Mouse (Mus musculus) midbrain, embryonic 11.5 days (tissue): ENCODE data around the gene Rpl18. TPM values are rescaled to one million over a fixed set of nuclear protein-coding genes. Genes with fewer than 3 reads are reported as not detected.

Source experiments
- ATAC-seq: fragments of 200-750 bp; cut with Nextera tagmentation; 2 replicates; pipeline ENCODE4 v1.8.0; 2017; ENCODE audit warnings: moderate TSS enrichment, moderate library complexity; ENCODE audit not compliant: low FRiP score
- DNase-seq: peaks from one replicate; pipeline ENCODE4 v3.0.0; 2015; ENCODE audit warnings: low spot score; ENCODE audit errors: missing footprints
- H3K27ac ChIP-seq: fragments of 300-500 bp; sonication (generic); 2 replicates; pipeline ENCODE4 v1.5.1; 2014; ENCODE audit warnings: low read depth, low read length
- H3K27me3 ChIP-seq: fragments of 300-500 bp; sonication (generic); 2 replicates; pipeline ENCODE4 v1.6.1; 2014; ENCODE audit warnings: mild to moderate bottlenecking, low read length, moderate library complexity, mixed read lengths; ENCODE audit not compliant: control insufficient read depth, insufficient read depth
- H3K36me3 ChIP-seq: fragments of 300-500 bp; sonication (generic); 2 replicates; pipeline ENCODE4 v1.6.1; 2014; ENCODE audit warnings: mild to moderate bottlenecking, low read length, moderate library complexity, mixed read lengths; ENCODE audit not compliant: control insufficient read depth, insufficient read depth
- H3K4me1 ChIP-seq: fragments of 300-500 bp; sonication (generic); 2 replicates; pipeline ENCODE4 v1.6.1; 2014; ENCODE audit warnings: low read length; ENCODE audit not compliant: control insufficient read depth, insufficient read depth
- H3K4me2 ChIP-seq: fragments of 300-500 bp; sonication (generic); 2 replicates; pipeline ENCODE4 v1.6.1; 2014; ENCODE audit warnings: mild to moderate bottlenecking, moderate library complexity
- H3K4me3 ChIP-seq: fragments of 300-500 bp; sonication (generic); 2 replicates; pipeline ENCODE4 v1.5.1; 2014; ENCODE audit warnings: low read depth, low read length
- H3K9ac ChIP-seq: fragments of 300-500 bp; sonication (generic); 2 replicates; pipeline ENCODE4 v1.6.1; 2014; ENCODE audit warnings: low read length
- H3K9me3 ChIP-seq: fragments of 300-500 bp; sonication (generic); 2 replicates; pipeline ENCODE4 v1.6.1; 2016; ENCODE audit warnings: low read length; ENCODE audit not compliant: control insufficient read depth
- WGBS: fragments of 180-500 bp; shearing (Covaris S2); extraction: QIAGEN DNeasy Blood & Tissue Kit; methylation state at CpG from one replicate; pipeline ENCODE4 v1.1.7; 2014; 5-methylcytosine and 5-hydroxymethylcytosine counted together
- polyA plus RNA-seq: library from polyadenylated mRNA; unstranded; fragments of >200 nt; fragmentation: Nextera tagmentation; extraction: Ambion mirVana; gene quantifications from 2 replicates; pipeline ENCODE4 v1.2.1, GENCODE M21; 2014

The Rpl18 gene
- polyA plus RNA-seq, 1 experiment from 2014 or later: 933 TPM

GRCm38 (mm10) chr7:45767500-45767899 is 52.2 kb downstream of the Rpl18 start:
- no peaks in the 10 kb centered on the region for H3K36me3 ChIP-seq
- H3K4me1 ChIP-seq: no peaks in the 10 kb centered on the region
- no peaks in the 10 kb centered on the region; the same call in 1 of the 2 replicates for H3K9me3 ChIP-seq
- DNase-seq: no peak
- H3K9ac ChIP-seq: no peak overlapping the region
- WGBS: 88% methylated on average over 6 of the region's 6 CpGs
- H3K4me3 ChIP-seq: no peak overlapping the region
- no peak overlapping the region for H3K27ac ChIP-seq
- no peak overlapping the region for H3K4me2 ChIP-seq
- no peak for ATAC-seq
- no peaks in the 10 kb centered on the region for H3K27me3 ChIP-seq

Other genes with a start within 250 kb of the Rpl18 start
- gene Bax, start 248.6 kb upstream of the Rpl18 start, polyA plus RNA-seq: 169 and 201 TPM in 2 replicates
- gene Tulp2, start 233.6 kb upstream of the Rpl18 start, polyA plus RNA-seq: 0.15 TPM in 1 of 2 replicates, not detected in the other
- not detected in 2 replicates for gene Gm45808, start 228.6 kb upstream of the Rpl18 start, polyA plus RNA-seq
- 3.2 and 3.9 TPM in 2 replicates for gene Dhdh, start 226.7 kb upstream of the Rpl18 start, polyA plus RNA-seq
- 83.7 and 84.8 TPM in 2 replicates for gene Nucb1, start 205.1 kb upstream of the Rpl18 start, polyA plus RNA-seq
- gene Ppp1r15a, start 189.2 kb upstream of the Rpl18 start, polyA plus RNA-seq: 16.3 and 17.1 TPM in 2 replicates
- gene Plekha4, start 189.1 kb upstream of the Rpl18 start, polyA plus RNA-seq: 0.08 and 0.26 TPM in 2 replicates
- gene Hsd17b14, start 160.6 kb upstream of the Rpl18 start, polyA plus RNA-seq: 0.10 and 0.12 TPM in 2 replicates
- gene Bcat2, start 145.3 kb upstream of the Rpl18 start, polyA plus RNA-seq: 22.5 and 24.7 TPM in 2 replicates
- gene Fgf21, start 100.0 kb upstream of the Rpl18 start, polyA plus RNA-seq: not detected in 2 replicates
- not detected in 2 replicates for gene Fut1, start 98.2 kb upstream of the Rpl18 start, polyA plus RNA-seq
- gene Izumo1, start 93.6 kb upstream of the Rpl18 start, polyA plus RNA-seq: 0.10 and 0.29 TPM in 2 replicates
- gene Rasip1, start 88.0 kb upstream of the Rpl18 start, polyA plus RNA-seq: 4.0 and 4.7 TPM in 2 replicates
- gene Mamstr, start 75.5 kb upstream of the Rpl18 start, polyA plus RNA-seq: 1.8 and 2.1 TPM in 2 replicates
- gene Fut2, start 49.1 kb upstream of the Rpl18 start, polyA plus RNA-seq: not detected in 2 replicates
- gene Ntn5, start 31.4 kb upstream of the Rpl18 start, polyA plus RNA-seq: 0.21 TPM in 1 of 2 replicates, not detected in the other
- 0.19 and 0.36 TPM in 2 replicates for gene Sec1, start 21.1 kb upstream of the Rpl18 start, polyA plus RNA-seq
- 3.3 and 6.3 TPM in 2 replicates for gene Car11, start 15.6 kb upstream of the Rpl18 start, polyA plus RNA-seq
- 2.2 and 3.5 TPM in 2 replicates for gene Dbp, start 10.4 kb upstream of the Rpl18 start, polyA plus RNA-seq
- 11.8 and 14.9 TPM in 2 replicates for gene Sphk2, start 2.5 kb downstream of the Rpl18 start, polyA plus RNA-seq
- gene Fam83e, start 5.8 kb downstream of the Rpl18 start, polyA plus RNA-seq: 0.57 and 1.4 TPM in 2 replicates
- gene Spaca4, start 10.4 kb downstream of the Rpl18 start, polyA plus RNA-seq: not detected in 2 replicates
- 4.6 and 4.8 TPM in 2 replicates for gene Lmtk3, start 68.3 kb downstream of the Rpl18 start, polyA plus RNA-seq
- gene Sult2b1, start 69.2 kb downstream of the Rpl18 start, polyA plus RNA-seq: 1.5 and 2.4 TPM in 2 replicates
- 224 and 225 TPM in 2 replicates for gene Cyth2, start 99.1 kb downstream of the Rpl18 start, polyA plus RNA-seq
- gene Kcnj14, start 109.3 kb downstream of the Rpl18 start, polyA plus RNA-seq: 0.69 and 0.75 TPM in 2 replicates
- 64.0 and 67.9 TPM in 2 replicates for gene Grwd1, start 115.5 kb downstream of the Rpl18 start, polyA plus RNA-seq
- gene Kdelr1, start 157.3 kb downstream of the Rpl18 start, polyA plus RNA-seq: 76.7 and 84.0 TPM in 2 replicates
- 0.14 and 0.17 TPM in 2 replicates for gene Grin2d, start 162.9 kb downstream of the Rpl18 start, polyA plus RNA-seq
- 0.63 and 1.3 TPM in 2 replicates for gene Syngr4, start 181.3 kb downstream of the Rpl18 start, polyA plus RNA-seq
- 3.0 and 3.2 TPM in 2 replicates for gene Tmem143, start 181.5 kb downstream of the Rpl18 start, polyA plus RNA-seq
- 27.2 and 28.2 TPM in 2 replicates for gene Emp3, start 205.9 kb downstream of the Rpl18 start, polyA plus RNA-seq
- gene Ccdc114, start 208.6 kb downstream of the Rpl18 start, polyA plus RNA-seq: 2.0 and 2.4 TPM in 2 replicates